8 mouse cellular contexts compared by ENCODE assay signal in the genomic region with DNA sequence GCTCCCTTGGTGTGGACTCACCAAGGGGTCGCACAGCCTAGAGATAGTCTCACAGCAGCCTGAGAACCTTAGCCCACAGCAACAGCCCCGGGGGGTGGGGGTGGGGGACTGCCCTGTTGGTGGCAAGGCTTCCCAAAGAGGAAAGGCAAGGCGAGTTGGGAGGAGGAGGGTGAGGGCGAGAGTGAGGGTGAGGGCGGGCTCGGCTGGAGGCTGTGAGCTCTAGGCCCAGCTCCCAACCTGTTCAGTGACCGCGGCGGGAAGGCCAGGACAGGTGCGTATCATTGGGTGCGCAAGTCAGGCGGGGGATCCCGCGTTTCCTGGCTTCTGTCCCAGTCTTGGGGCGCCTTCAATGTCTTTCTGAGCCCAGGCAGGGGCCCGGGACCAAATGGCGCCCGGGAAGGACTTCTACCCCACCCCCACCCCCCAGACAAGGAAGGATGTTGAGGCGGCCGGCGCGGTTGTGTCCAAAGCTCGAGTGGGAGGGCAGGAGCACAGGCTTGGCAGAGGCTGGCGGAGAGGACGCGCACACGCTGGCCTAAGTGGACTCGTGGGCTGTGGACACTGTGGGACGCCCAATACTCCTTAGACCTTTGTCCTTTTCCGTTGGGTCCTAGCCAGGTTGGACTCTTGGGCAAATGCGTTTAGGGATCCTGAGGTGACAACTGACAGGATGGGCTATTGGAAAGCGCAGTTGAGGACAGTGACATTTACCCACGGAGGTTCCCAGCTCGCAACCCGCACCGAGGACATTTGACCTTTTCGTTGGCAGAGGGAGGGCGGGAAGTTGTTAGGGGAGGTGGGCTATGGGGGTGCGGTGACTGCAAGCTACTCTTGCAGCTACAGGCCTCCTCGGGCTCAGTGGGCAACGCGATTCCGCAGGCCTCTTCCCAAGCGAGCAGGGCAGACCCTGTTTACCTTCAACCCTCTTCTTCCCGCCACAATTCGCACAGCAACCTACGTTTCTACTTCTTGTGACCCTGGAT. TPM values are rescaled to one million over a fixed set of nuclear protein-coding genes. Genes with fewer than 3 reads are reported as not detected.
A peak's percentile ranks its signal among the peaks of the same experiment; 100 is the strongest.
DNase-seq lines count a peak whose midpoint lies in the region; ATAC-seq and TF ChIP-seq lines count a peak whose summit lies in the region.

No protein-coding gene starts in this region.

- 22% methylated on average over 46 of the region's 47 CpGs for WGBS in heart, postnatal 0 days
- WGBS in heart, adult 2 months: 29% methylated on average over 47 of the region's 47 CpGs
- WGBS in hindbrain, embryonic 11.5 days: under 1% methylated on average over 39 of the region's 47 CpGs
- WGBS in limb, embryonic 13.5 days: 1% methylated on average over 46 of the region's 47 CpGs

- H3K4me1 ChIP-seq in heart, postnatal 0 days (ENCODE audit: control insufficient read depth, insufficient read depth): peaks cover 23% of the 10 kb centered on the region; the same call in 1 of the 2 replicates
- no peaks in the 10 kb centered on the region for H3K4me1 ChIP-seq in heart, adult 2 months (ENCODE audit: control insufficient read depth, insufficient read depth, low read length)
- H3K4me1 ChIP-seq in hindbrain, embryonic 11.5 days (replicated peaks; ENCODE audit: control insufficient read depth, insufficient read depth, low read length): peaks cover 9% of the 10 kb centered on the region
- H3K4me1 ChIP-seq in limb, embryonic 13.5 days: peaks cover 54% of the 10 kb centered on the region

- no peak for TF ChIP-seq POLR2A in heart, adult 2 months (IDR thresholded peaks at IDR 0.05; ENCODE audit: insufficient read depth, low read depth, low read length)

- H3K36me3 ChIP-seq in heart, postnatal 0 days (replicated peaks; ENCODE audit: control insufficient read depth, insufficient read depth, low read length): no peaks in the 10 kb centered on the region
- H3K36me3 ChIP-seq in heart, adult 2 months (ENCODE audit: control insufficient read depth, insufficient read depth, low read length): no peaks in the 10 kb centered on the region
- no peaks in the 10 kb centered on the region for H3K36me3 ChIP-seq in hindbrain, embryonic 11.5 days (ENCODE audit: control insufficient read depth, insufficient read depth, low read length)
- H3K36me3 ChIP-seq in limb, embryonic 13.5 days: no peaks in the 10 kb centered on the region

- no peaks in the 10 kb centered on the region for H3K79me2 ChIP-seq in heart, adult 2 months (replicated peaks; ENCODE audit: control insufficient read depth, insufficient read depth, low read length)

- no peak for DNase-seq in heart, postnatal 0 days (ENCODE audit: low spot score)
- DNase-seq in heart, adult 2 months: no peak
- peak; percentile 51 for DNase-seq in hindbrain, embryonic 11.5 days (ENCODE audit: low spot score)
- peak; percentile 53 for DNase-seq in retina, postnatal 1 day
- DNase-seq in right cerebral cortex, adult 2 months (ENCODE audit: low spot score in 2 of 2): no peak
- no peak for DNase-seq in right cerebral cortex, postnatal 25 days

- H3K27ac ChIP-seq in heart, postnatal 0 days (ENCODE audit: low read depth): no peak overlapping the region
- no peak overlapping the region for H3K27ac ChIP-seq in heart, adult 2 months
- no peak overlapping the region for H3K27ac ChIP-seq in hindbrain, embryonic 11.5 days (ENCODE audit: low read depth, low read length)
- no peak overlapping the region for H3K27ac ChIP-seq in limb, embryonic 13.5 days

- no peak for TF ChIP-seq EP300 in heart, postnatal 0 days (IDR thresholded peaks at IDR 0.05; ENCODE audit: low read depth)
- TF ChIP-seq EP300 in heart, adult 2 months (IDR thresholded peaks at IDR 0.05; ENCODE audit: insufficient read depth, low read depth, low read length): no peak

- intact Hi-C loops in heart, adult 2 months (cut with DNase I): loop anchor here (10.0 kb wide), 1 partner anchor 157 kb away; no protein-coding TSS in a partner anchor

- no peak for ATAC-seq in heart, postnatal 0 days (ENCODE audit: insufficient read depth, low read depth)
- ATAC-seq in hindbrain, embryonic 11.5 days (ENCODE audit: low FRiP score): no peak
- no peak for ATAC-seq in limb, embryonic 13.5 days (ENCODE audit: low FRiP score, low read depth)
- no peak for ATAC-seq in granulocyte monocyte progenitor cell, adult 5-6 weeks (replicated peaks; ENCODE audit: poor library complexity, severe bottlenecking)

- no peak overlapping the region for H3K4me3 ChIP-seq in heart, postnatal 0 days (ENCODE audit: low read depth, low read length)
- H3K4me3 ChIP-seq in heart, adult 2 months: no peak overlapping the region
- H3K4me3 ChIP-seq in hindbrain, embryonic 11.5 days (ENCODE audit: low read depth, low read length): no peak overlapping the region
- peak overlapping the region; percentile 7; the same call in 1 of the 2 replicates for H3K4me3 ChIP-seq in limb, embryonic 13.5 days

- no peak for TF ChIP-seq CTCF in heart, postnatal 0 days (IDR thresholded peaks at IDR 0.05; ENCODE audit: low read depth)
- no peak for TF ChIP-seq CTCF in heart, adult 2 months (IDR thresholded peaks at IDR 0.05)

- H3K27me3 ChIP-seq in heart, postnatal 0 days (ENCODE audit: control insufficient read depth, insufficient read depth, low read length): peaks cover 60% of the 10 kb centered on the region
- H3K27me3 ChIP-seq in heart, adult 2 months (ENCODE audit: control insufficient read depth, insufficient read depth, low read length): peaks cover 7% of the 10 kb centered on the region
- H3K27me3 ChIP-seq in hindbrain, embryonic 11.5 days (ENCODE audit: control insufficient read depth, insufficient read depth, low read length): peaks cover 69% of the 10 kb centered on the region
- peaks cover 100% of the 10 kb centered on the region for H3K27me3 ChIP-seq in limb, embryonic 13.5 days

- no peak overlapping the region for H3K9ac ChIP-seq in heart, postnatal 0 days (replicated peaks; ENCODE audit: low read depth, low read length)
- H3K9ac ChIP-seq in heart, adult 2 months (ENCODE audit: low read depth, low read length): no peak overlapping the region
- H3K9ac ChIP-seq in hindbrain, embryonic 11.5 days (ENCODE audit: low read depth, low read length): no peak overlapping the region
- no peak overlapping the region for H3K9ac ChIP-seq in limb, embryonic 13.5 days

- peak overlapping the region; percentile 15 for H3K4me2 ChIP-seq in heart, postnatal 0 days (ENCODE audit: low read depth, low read length)
- peak overlapping the region; percentile 19; the same call in 1 of the 2 replicates for H3K4me2 ChIP-seq in hindbrain, embryonic 11.5 days (replicated peaks; ENCODE audit: low read depth, low read length)
- H3K4me2 ChIP-seq in limb, embryonic 13.5 days (replicated peaks): peak overlapping the region; percentile 89; the same call in 1 of the 2 replicates

- H3K9me3 ChIP-seq in heart, postnatal 0 days (replicated peaks; ENCODE audit: control insufficient read depth, low read length): no peaks in the 10 kb centered on the region
- H3K9me3 ChIP-seq in hindbrain, embryonic 11.5 days (ENCODE audit: control insufficient read depth, low read length): no peaks in the 10 kb centered on the region
- no peaks in the 10 kb centered on the region for H3K9me3 ChIP-seq in limb, embryonic 13.5 days

RNA-seq across cellular contexts. Expression of a gene that starts 1.2 kb away (rescaled TPM):
- 16.8 and 23.1 TPM in 2 replicates for total RNA-seq in heart, postnatal 0 days (2014; rRNA removed; ENCODE audit: low replicate concordance)
- polyA plus RNA-seq in heart, postnatal 0 days (2015; fragmentation: Nextera tagmentation; extraction: Ambion mirVana): 11.5 and 11.9 TPM in 2 replicates
- 10 to 100 TPM; 45.2 to 48.5 TPM for total RNA-seq in heart, adult 2 months (2021)
- 14.0 and 26.0 TPM in 2 replicates for polyA plus RNA-seq in heart, adult 2 months (2012; rRNA removed)
- polyA plus RNA-seq in hindbrain, embryonic 11.5 days (2014; fragmentation: Nextera tagmentation; extraction: Ambion mirVana): 10.2 and 14.6 TPM in 2 replicates
- polyA plus RNA-seq in limb, embryonic 13.5 days (2015; fragmentation: Nextera tagmentation; extraction: Ambion mirVana): 3.1 TPM in 2 replicates
- total RNA-seq in granulocyte monocyte progenitor cell, adult 5-6 weeks (2014; fragmentation: Nextera tagmentation): not detected in 2 replicates
- not detected in 2 replicates for total RNA-seq in granulocyte monocyte progenitor cell, adult 5-6 weeks (2017)

Comparison
In these comparisons a context has a peak if more than half of its experiments do, and no peak if none do; other contexts are left out.
1. DNase-seq: peak in hindbrain, embryonic 11.5 days (single experiment) and retina, postnatal 1 day (single experiment); none in heart, postnatal 0 days (single experiment), heart, adult 2 months (0 of 2), right cerebral cortex, adult 2 months (0 of 2) and right cerebral cortex, postnatal 25 days (single experiment).
2. H3K4me2 ChIP-seq: peak in every context shown above with its lines; median percentile 89 in limb, embryonic 13.5 days; 19 in hindbrain, embryonic 11.5 days; 15 in heart, postnatal 0 days.